Mouse (Mus musculus) heart, embryonic 14.5 days (tissue): ENCODE measurements at regions not wholly inside any gene's neighbourhood (a gene's known extent, or its start where the extent isn't known, plus 50 kb on each side); places are given as distances from the start of the nearest gene placed in this dataset.
A peak's percentile ranks its signal among the peaks of the same experiment; 100 is the strongest.

ENCODE experiments used
- ATAC-seq: fragments of 200-750 bp; cut with Nextera tagmentation; 2 replicates; pipeline ENCODE4 v1.8.0; 2017; ENCODE audit warnings: low read depth, moderate TSS enrichment; ENCODE audit not compliant: insufficient number of reproducible peaks, insufficient read depth, low FRiP score
- H3K27ac ChIP-seq, 2 experiments: fragments of 200-500 bp in 1 of 2; fragments of 300-500 bp in 1 of 2; sonication (generic) in 1 of 2; replicated peaks in 1 of 2; 2 replicates each; pipeline ENCODE4 v1.5.1; 2012 to 2014; ENCODE audit warnings: low read depth in 2 of 2, low read length in 2 of 2, control low read depth in 1 of 2, mild to moderate bottlenecking in 1 of 2, mixed read lengths in 1 of 2; ENCODE audit not compliant: control insufficient read depth in 1 of 2, insufficient read depth in 1 of 2
- H3K27me3 ChIP-seq: fragments of 300-500 bp; sonication (generic); 2 replicates; pipeline ENCODE4 v1.6.1; 2014; ENCODE audit warnings: mild to moderate bottlenecking, low read length, control low read depth; ENCODE audit not compliant: control insufficient read depth, insufficient read depth
- H3K36me3 ChIP-seq: fragments of 300-500 bp; sonication (generic); 2 replicates; pipeline ENCODE4 v1.6.1; 2014; ENCODE audit warnings: mild to moderate bottlenecking, control low read depth, low read length, mixed read lengths; ENCODE audit not compliant: control insufficient read depth, insufficient read depth
- H3K4me1 ChIP-seq, 2 experiments: fragments of 200-500 bp in 1 of 2; fragments of 300-500 bp in 1 of 2; sonication (generic) in 1 of 2; 2 replicates each; pipeline ENCODE4 v1.6.1; 2012 to 2014; ENCODE audit warnings: low read length in 2 of 2, control low read depth in 1 of 2, mixed read lengths in 1 of 2; ENCODE audit not compliant: control insufficient read depth in 2 of 2, insufficient read depth in 2 of 2
- H3K4me2 ChIP-seq: fragments of 300-500 bp; sonication (generic); 2 replicates; pipeline ENCODE4 v1.6.1; 2014; ENCODE audit warnings: mild to moderate bottlenecking, low read length
- H3K4me3 ChIP-seq, 2 experiments: fragments of 200-500 bp in 1 of 2; fragments of 300-500 bp in 1 of 2; sonication (generic) in 1 of 2; 2 replicates each; pipeline ENCODE4 v1.5.1; 2012 to 2014; ENCODE audit warnings: low read length in 2 of 2, mild to moderate bottlenecking in 2 of 2, control low read depth in 1 of 2, low read depth in 1 of 2, moderate library complexity in 1 of 2; ENCODE audit not compliant: control insufficient read depth in 1 of 2, insufficient read depth in 1 of 2
- H3K9ac ChIP-seq: fragments of 300-500 bp; sonication (generic); 2 replicates; pipeline ENCODE4 v1.6.1; 2014; ENCODE audit warnings: mild to moderate bottlenecking, low read length
- H3K9me3 ChIP-seq: fragments of 300-500 bp; sonication (generic); 2 replicates; pipeline ENCODE4 v1.6.1; 2016; ENCODE audit warnings: low read length, control low read depth; ENCODE audit not compliant: control insufficient read depth
- WGBS: fragments of 180-500 bp; shearing (Covaris S2); extraction: QIAGEN DNeasy Blood & Tissue Kit; methylation state at CpG from one replicate; pipeline ENCODE4 v1.1.7; 2014; 5-methylcytosine and 5-hydroxymethylcytosine counted together

DNA sequence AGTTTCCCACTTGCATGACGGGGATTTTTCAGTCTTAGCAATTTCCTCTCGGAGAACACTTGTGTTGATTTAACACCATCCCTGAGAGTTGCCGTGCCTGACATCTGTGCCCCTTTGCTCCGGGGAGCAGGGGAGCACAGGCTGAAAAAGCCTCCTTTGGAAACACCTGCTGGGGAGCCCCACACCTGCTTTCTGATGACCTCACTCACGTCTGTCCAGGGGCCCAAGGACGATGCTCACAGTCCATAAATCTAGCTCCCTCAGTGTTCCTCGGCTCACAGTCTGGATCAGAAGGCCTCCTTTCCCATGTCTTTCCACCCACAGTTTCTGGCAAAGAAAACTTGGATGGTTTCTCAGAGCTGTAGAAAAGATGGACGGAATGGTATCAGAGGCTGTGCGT is 208.7 kb downstream of the Pmp22 start:
- H3K4me2 ChIP-seq, result no peak overlapping the region
- H3K4me3 ChIP-seq, result no peak overlapping the region
- peaks cover 3% of the 10 kb centered on the region in 2 experiments; a peak in 2 of 4 replicates for H3K4me1 ChIP-seq
- H3K27ac ChIP-seq, result no peak overlapping the region
- no peak overlapping the region for H3K9ac ChIP-seq
- no peaks in the 10 kb centered on the region for H3K36me3 ChIP-seq
- WGBS, result 75% methylated on average over 9 of the region's 9 CpGs
- no peaks in the 10 kb centered on the region for H3K27me3 ChIP-seq
- no peak for ATAC-seq
- no peaks in the 10 kb centered on the region for H3K9me3 ChIP-seq

GRCm38 (mm10) chr11:63338277-63338676 is 209.5 kb downstream of the Pmp22 start:
- no peak for ATAC-seq
- no peak overlapping the region for H3K9ac ChIP-seq
- H3K27me3 ChIP-seq, result no peaks in the 10 kb centered on the region
- H3K36me3 ChIP-seq, result no peaks in the 10 kb centered on the region
- peaks cover 3% of the 10 kb centered on the region in 2 experiments; a peak in 2 of 4 replicates for H3K4me1 ChIP-seq
- H3K27ac ChIP-seq, result no peak overlapping the region
- 93% methylated on average over 1 of the region's 1 CpGs for WGBS
- no peaks in the 10 kb centered on the region for H3K9me3 ChIP-seq
- no peak overlapping the region for H3K4me2 ChIP-seq
- H3K4me3 ChIP-seq, result no peak overlapping the region

DNA sequence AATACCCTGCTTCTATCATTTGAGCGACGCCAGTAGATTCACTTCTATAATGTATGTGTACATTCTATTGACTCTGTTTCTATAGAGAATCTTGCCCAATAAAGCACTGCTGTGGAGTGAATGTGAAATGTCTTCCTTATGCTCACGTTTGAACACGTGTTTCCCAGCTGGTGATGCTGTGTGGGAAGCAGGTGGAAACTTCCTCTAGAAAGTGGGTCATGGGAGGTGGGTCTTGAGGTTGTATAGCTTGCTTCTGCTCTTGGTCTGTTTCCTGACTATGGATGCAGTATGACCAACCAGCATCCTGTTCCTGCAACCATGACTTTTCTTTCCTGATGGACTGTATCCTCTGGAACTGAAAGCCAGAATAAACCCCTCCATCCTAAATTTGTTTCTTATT is 216.9 kb downstream of the Pmp22 start:
- H3K4me3 ChIP-seq, result no peak overlapping the region
- no peak for ATAC-seq
- H3K4me1 ChIP-seq, result peaks cover 3 to 7% of the 10 kb centered on the region in 2 experiments; a peak in 3 of 4 replicates
- H3K9me3 ChIP-seq, result no peaks in the 10 kb centered on the region
- no peak overlapping the region for H3K9ac ChIP-seq
- no peak overlapping the region for H3K4me2 ChIP-seq
- 77% methylated on average over 4 of the region's 4 CpGs for WGBS
- H3K27ac ChIP-seq, result no peak overlapping the region
- H3K36me3 ChIP-seq, result no peaks in the 10 kb centered on the region
- H3K27me3 ChIP-seq, result no peaks in the 10 kb centered on the region

DNA sequence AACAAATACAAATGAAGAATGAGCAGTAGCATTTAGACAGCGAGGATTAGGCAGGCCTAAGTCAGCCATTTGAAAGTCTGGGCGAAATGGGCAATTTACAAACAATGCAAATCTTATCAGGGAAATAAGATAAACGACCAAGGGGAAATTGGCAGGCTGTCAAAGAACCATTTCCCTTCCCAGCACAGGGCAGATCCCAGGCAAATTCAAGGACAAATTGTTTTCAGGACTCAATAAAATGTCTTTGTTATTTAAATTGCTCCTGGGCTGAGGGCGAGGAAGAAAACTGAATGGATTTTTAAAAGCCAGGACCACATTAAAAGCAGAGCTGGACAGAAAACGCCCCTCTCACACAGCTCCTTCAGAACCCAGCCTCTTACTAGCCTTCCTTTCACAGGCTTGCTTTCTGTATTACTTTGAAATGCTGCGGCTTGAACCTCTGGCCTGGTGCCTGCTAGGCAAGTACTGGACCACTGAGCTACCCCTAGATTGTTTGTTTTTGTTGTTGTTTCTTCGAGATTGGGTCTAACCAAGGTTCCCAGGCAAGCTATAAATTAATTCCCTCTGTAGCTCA is 221.4 kb downstream of the Pmp22 start:
- WGBS, result 16% methylated on average over 7 of the region's 7 CpGs
- H3K9ac ChIP-seq, result 0 out of 2 replicates have a peak overlapping the region, but pooled peaks have one; percentile 6
- no peaks in the 10 kb centered on the region for H3K36me3 ChIP-seq
- H3K4me1 ChIP-seq, result peaks cover 3 to 8% of the 10 kb centered on the region in 2 experiments; a peak in 3 of 4 replicates
- peak overlapping the region; percentile 47 to 53 for H3K27ac ChIP-seq
- no peak overlapping the region for H3K4me3 ChIP-seq
- H3K9me3 ChIP-seq, result no peaks in the 10 kb centered on the region
- H3K27me3 ChIP-seq, result no peaks in the 10 kb centered on the region
- H3K4me2 ChIP-seq, result no peak overlapping the region
- ATAC-seq, result no peak

GRCm38 (mm10) chr11:63351999-63352398 is 223.2 kb downstream of the Pmp22 start:
- Histone ChIP-seq H3K9ac (no peak overlapping the region), H3K4me2 (no peak overlapping the region), H3K4me1 (peaks cover 3 to 8% of the 10 kb centered on the region in 2 experiments; a peak in 3 of 4 replicates), H3K4me3 (no peak overlapping the region), H3K27me3 (no peaks in the 10 kb centered on the region), H3K27ac (no peak overlapping the region), H3K9me3 (no peaks in the 10 kb centered on the region), H3K36me3 (no peaks in the 10 kb centered on the region)
- 91% methylated on average over 8 of the region's 8 CpGs for WGBS
- ATAC-seq, result no peak

DNA sequence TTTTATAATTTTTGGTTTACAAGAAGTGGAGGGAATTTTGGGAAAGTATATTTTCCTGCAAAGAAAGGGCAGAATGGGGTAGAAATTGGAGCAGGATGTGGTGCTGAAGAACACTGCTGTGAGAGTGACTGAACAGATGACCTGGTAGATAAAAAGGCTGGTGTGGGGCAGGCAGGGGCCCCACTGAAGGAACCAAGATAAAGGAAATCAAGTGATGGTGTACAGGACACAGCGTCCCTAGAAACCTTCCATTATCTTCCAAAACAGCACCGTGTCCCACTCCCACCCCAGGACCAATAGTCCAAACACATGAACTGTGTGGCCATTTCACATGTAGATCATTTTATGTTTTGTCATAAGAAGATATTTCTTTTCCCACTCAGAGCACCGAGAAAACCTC is 224.2 kb downstream of the Pmp22 start:
- H3K9me3 ChIP-seq, result no peaks in the 10 kb centered on the region

GRCm38 (mm10) chr11:63353671-63354070 is 224.9 kb downstream of the Pmp22 start:
- Histone ChIP-seq H3K4me1 (peaks cover 3 to 8% of the 10 kb centered on the region in 2 experiments; a peak in 3 of 4 replicates), H3K4me2 (no peak overlapping the region), H3K36me3 (no peaks in the 10 kb centered on the region), H3K27ac (no peak overlapping the region), H3K4me3 (no peak overlapping the region), H3K9ac (no peak overlapping the region), H3K9me3 (no peaks in the 10 kb centered on the region), H3K27me3 (no peaks in the 10 kb centered on the region)
- no peak for ATAC-seq
- WGBS, result 79% methylated on average over 8 of the region's 8 CpGs

More for the DNA sequence above, 224.2 kb downstream of the Pmp22 start:
- Histone ChIP-seq H3K27me3 (no peaks in the 10 kb centered on the region), H3K36me3 (no peaks in the 10 kb centered on the region), H3K9ac (no peak overlapping the region), H3K4me1 (peaks cover 3 to 8% of the 10 kb centered on the region in 2 experiments; a peak in 3 of 4 replicates), H3K27ac (no peak overlapping the region), H3K4me2 (no peak overlapping the region), H3K4me3 (no peak overlapping the region)
- WGBS, result 35% methylated on average over 3 of the region's 3 CpGs
- no peak for ATAC-seq

DNA sequence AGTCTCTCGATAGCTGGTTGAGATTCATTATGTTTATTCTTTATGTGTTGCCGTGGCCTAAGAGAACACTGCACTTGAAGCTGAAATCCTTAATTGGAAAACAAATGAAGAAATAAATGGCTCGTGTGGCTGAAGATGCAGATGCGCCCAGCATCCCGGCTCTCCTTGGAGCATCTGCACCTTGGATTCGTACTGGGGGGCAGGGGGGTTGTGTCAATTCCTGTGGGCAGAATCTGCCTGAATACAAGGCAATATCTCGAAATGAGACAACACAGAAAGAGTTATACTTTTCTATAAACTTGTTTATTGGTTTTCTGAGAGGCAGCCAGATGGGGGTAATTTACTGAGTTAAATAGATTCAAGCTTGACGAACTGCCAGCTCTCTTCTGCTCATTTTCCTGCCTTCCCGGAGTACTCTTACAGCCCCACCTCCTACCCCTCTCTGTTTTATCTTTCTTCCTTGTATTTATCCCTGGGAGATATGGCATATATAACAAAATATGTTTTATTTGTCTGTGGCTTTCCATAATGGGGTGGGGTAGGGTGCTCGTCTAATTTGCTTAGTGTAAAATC is 229.1 kb downstream of the Pmp22 start:
- H3K9me3 ChIP-seq, result no peaks in the 10 kb centered on the region
- H3K4me1 ChIP-seq, result no peaks in the 10 kb centered on the region
- no peak overlapping the region for H3K4me2 ChIP-seq
- H3K27me3 ChIP-seq, result no peaks in the 10 kb centered on the region
- no peak overlapping the region for H3K4me3 ChIP-seq
- H3K27ac ChIP-seq, result no peak overlapping the region
- ATAC-seq, result no peak
- 74% methylated on average over 10 of the region's 10 CpGs for WGBS
- no peak overlapping the region for H3K9ac ChIP-seq
- H3K36me3 ChIP-seq, result no peaks in the 10 kb centered on the region
